Comparison of ENCODE assay signal across 8 mouse cellular contexts in the genomic region with DNA sequence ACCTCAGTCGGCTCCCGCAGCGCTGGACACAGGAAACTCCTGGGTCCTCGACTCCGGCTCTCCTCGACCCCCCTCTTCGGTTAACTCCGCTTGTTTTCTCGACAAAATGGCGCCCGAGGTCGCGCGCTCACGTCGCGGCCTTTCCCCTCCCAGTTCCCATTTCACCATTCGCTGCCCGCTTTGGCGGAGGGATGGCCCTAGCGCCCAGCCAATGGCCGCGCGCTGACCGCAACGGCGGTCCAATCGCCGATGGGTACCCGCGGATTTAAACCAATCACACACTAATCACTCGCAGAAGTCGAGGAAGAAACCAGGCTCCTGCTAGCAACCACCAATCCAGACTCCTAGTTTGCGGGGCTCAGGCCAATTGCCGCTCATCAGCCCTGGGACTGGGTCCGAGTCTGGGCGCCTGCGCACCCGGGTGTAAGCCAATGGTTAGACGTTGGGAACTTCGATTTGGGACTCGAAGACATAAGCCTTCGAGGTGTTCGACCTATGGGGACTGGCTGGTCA. TPM values are rescaled to one million over a fixed set of nuclear protein-coding genes. Genes with fewer than 3 reads are reported as not detected.
A peak's percentile ranks its signal among the peaks of the same experiment; 100 is the strongest.
DNase-seq lines count a peak whose midpoint lies in the region; ATAC-seq lines count a peak whose summit lies in the region.

Gene Cnot1, minus strand, starts transcription at position 134 of the 513 bp plus-strand sequence.

- H3K4me1 ChIP-seq in heart, embryonic 14.5 days (ENCODE audit: control insufficient read depth in 2 of 2, insufficient read depth in 2 of 2, low read length in 2 of 2) = peaks cover 18 to 55% of the 10 kb centered on the region in 2 experiments
- H3K4me1 ChIP-seq in liver, embryonic 13.5 days (replicated peaks) = peaks cover 59% of the 10 kb centered on the region
- H3K4me1 ChIP-seq in stomach, embryonic 16.5 days (ENCODE audit: control insufficient read depth, insufficient read depth, low read length) = peaks cover 21% of the 10 kb centered on the region

- peak; percentile 87 for ATAC-seq in CD4-positive, CD25-positive, alpha-beta regulatory T cell, adult 4 months
- ATAC-seq in heart, embryonic 14.5 days (ENCODE audit: insufficient number of reproducible peaks, insufficient read depth, low FRiP score, low read depth) = peak; percentile 93
- ATAC-seq in liver, embryonic 13.5 days (ENCODE audit: low read depth) = peak; percentile 95
- peak; percentile 96 for ATAC-seq in stomach, embryonic 16.5 days (ENCODE audit: insufficient read depth, low FRiP score)

- H3K36me3 ChIP-seq in heart, embryonic 14.5 days (ENCODE audit: control insufficient read depth, insufficient read depth, low read length) = peaks cover 16% of the 10 kb centered on the region
- peaks cover 19% of the 10 kb centered on the region for H3K36me3 ChIP-seq in liver, embryonic 13.5 days
- H3K36me3 ChIP-seq in stomach, embryonic 16.5 days (ENCODE audit: control insufficient read depth, insufficient read depth, low read length) = no peaks in the 10 kb centered on the region

- under 1% methylated on average over 44 of the region's 44 CpGs for WGBS in heart, embryonic 14.5 days
- WGBS in liver, embryonic 13.5 days (ENCODE audit: insufficient replicate concordance) = under 1% methylated on average over 44 of the region's 44 CpGs
- WGBS in stomach, embryonic 16.5 days = under 1% methylated on average over 44 of the region's 44 CpGs

- no peaks in the 10 kb centered on the region for H3K27me3 ChIP-seq in heart, embryonic 14.5 days (ENCODE audit: control insufficient read depth, insufficient read depth, low read length)
- H3K27me3 ChIP-seq in liver, embryonic 13.5 days = no peaks in the 10 kb centered on the region
- no peaks in the 10 kb centered on the region for H3K27me3 ChIP-seq in stomach, embryonic 16.5 days (ENCODE audit: control insufficient read depth, insufficient read depth, low read length)

- peak within 1 kb of the TSS; percentile 92 to 96 for H3K4me3 ChIP-seq in heart, embryonic 14.5 days (ENCODE audit: control insufficient read depth in 1 of 2, insufficient read depth in 1 of 2, low read depth in 1 of 2, low read length in 2 of 2)
- H3K4me3 ChIP-seq in liver, embryonic 13.5 days (replicated peaks) = peak within 1 kb of the TSS; percentile 99
- peak within 1 kb of the TSS; percentile 98 for H3K4me3 ChIP-seq in stomach, embryonic 16.5 days (replicated peaks; ENCODE audit: low read length)

- no peaks in the 10 kb centered on the region for H3K9me3 ChIP-seq in heart, embryonic 14.5 days (ENCODE audit: control insufficient read depth, low read length)
- no peaks in the 10 kb centered on the region for H3K9me3 ChIP-seq in liver, embryonic 13.5 days (replicated peaks)
- H3K9me3 ChIP-seq in stomach, embryonic 16.5 days (replicated peaks; ENCODE audit: control insufficient read depth, low read length) = no peaks in the 10 kb centered on the region

- peak; percentile 93 for DNase-seq in c-Kit-negative CD71-positive TER-119-positive erythroid progenitor cells, embryonic 14.5 days (ENCODE audit: low read depth, low spot score)
- DNase-seq in fibroblast of lung, adult 2 months (ENCODE audit: low read depth) = peak; percentile 97
- DNase-seq in kidney, postnatal 14 days = peak; percentile 97
- peak; percentile 95 for DNase-seq in liver, embryonic 13.5 days
- DNase-seq in neural tube, embryonic 10.5 days (ENCODE audit: extremely low spot score, low spot score) = peak; percentile 95

- peak within 1 kb of the TSS; percentile 89 for H3K4me2 ChIP-seq in heart, embryonic 14.5 days (ENCODE audit: low read length)
- H3K4me2 ChIP-seq in liver, embryonic 13.5 days = peak within 1 kb of the TSS; percentile 95
- peak within 1 kb of the TSS; percentile 67 for H3K4me2 ChIP-seq in stomach, embryonic 16.5 days (ENCODE audit: low read depth, low read length)

- H3K27ac ChIP-seq in heart, embryonic 14.5 days (replicated peaks in 1 of 2; ENCODE audit: control insufficient read depth in 1 of 2, insufficient read depth in 1 of 2, low read depth in 2 of 2, low read length in 2 of 2) = peak within 1 kb of the TSS; percentile 97 to 99
- peak within 1 kb of the TSS; percentile 91 for H3K27ac ChIP-seq in liver, embryonic 13.5 days
- H3K27ac ChIP-seq in stomach, embryonic 16.5 days (ENCODE audit: low read length) = peak within 1 kb of the TSS; percentile 99

- H3K9ac ChIP-seq in heart, embryonic 14.5 days (ENCODE audit: low read length) = peak within 1 kb of the TSS; percentile 98
- H3K9ac ChIP-seq in liver, embryonic 13.5 days = peak within 1 kb of the TSS; percentile 97
- peak within 1 kb of the TSS; percentile 99 for H3K9ac ChIP-seq in stomach, embryonic 16.5 days (ENCODE audit: low read length)

RNA-seq across cellular contexts. Expression of gene Cnot1, which starts in this region (rescaled TPM):
- 10 to 100 TPM; 86.9 to 92.0 TPM for polyA plus RNA-seq in CD4-positive, CD25-positive, alpha-beta regulatory T cell, adult 4 months (2017; shearing (Covaris generic))
- 83.1 and 92.4 TPM in 2 replicates for polyA plus RNA-seq in heart, embryonic 14.5 days (2014; fragmentation: Nextera tagmentation; extraction: Ambion mirVana)
- 24.5 and 30.6 TPM in 2 replicates for polyA plus RNA-seq in liver, embryonic 13.5 days (2015; fragmentation: Nextera tagmentation; extraction: Ambion mirVana)
- 66.0 and 70.4 TPM in 2 replicates for polyA plus RNA-seq in stomach, embryonic 16.5 days (2015; fragmentation: Nextera tagmentation; extraction: Ambion mirVana)

Comparison
In these comparisons a context has a peak if more than half of its experiments do, and no peak if none do; other contexts are left out.
1. Peak in every context shown above with its lines: DNase-seq, ATAC-seq, H3K4me3 ChIP-seq and H3K27ac ChIP-seq.